Mouse (Mus musculus) embryo, embryonic 11.5 days (tissue): ENCODE measurements around the gene Mucl3.
A peak's percentile ranks its signal among the peaks of the same experiment; 100 is the strongest.

Source experiments
- DNase-seq: peaks from one replicate; pipeline ENCODE4 v3.0.0-alpha.2; 2012; ENCODE audit warnings: low read depth, low spot score

The Mucl3 gene

GRCm38 (mm10) chr17:35635699-35636111 lies 7.8 kb downstream of the Mucl3 start:
- peak; percentile 59 for DNase-seq

- DNase-seq: no peak
Observed at GRCm38 (mm10) chr17:35635202-35635601, 8.3 kb downstream of the Mucl3 start.

GRCm38 (mm10) chr17:35633992-35634391 lies 9.5 kb downstream of the Mucl3 start:
- no peak for DNase-seq

GRCm38 (mm10) chr17:35626537-35626936 lies 17.0 kb downstream of the Mucl3 start, which contains the start of gene Gm9573:
Gene Gm9573 (minus strand): TSS chr17:35626637.
- no peak for DNase-seq

- DNase-seq: no peak
Observed at GRCm38 (mm10) chr17:35617127-35617526, 26.4 kb downstream of the Mucl3 start.

- DNase-seq: no peak
Observed at GRCm38 (mm10) chr17:35601736-35602354, 41.6 kb downstream of the Mucl3 start.

GRCm38 (mm10) chr17:35601249-35601648 lies 42.2 kb downstream of the Mucl3 start, which contains the start of gene Sfta2:
Gene Sfta2 (plus strand): TSS chr17:35601549.
- DNase-seq: no peak

- DNase-seq: no peak
Observed at GRCm38 (mm10) chr17:35597399-35597798, 46.1 kb downstream of the Mucl3 start.

- no peak for DNase-seq
Observed at GRCm38 (mm10) chr17:35594456-35594855, 49.0 kb downstream of the Mucl3 start.

GRCm38 (mm10) chr17:35593786-35594185 lies 49.7 kb downstream of the Mucl3 start:
- no peak for DNase-seq

- no peak for DNase-seq
Observed at GRCm38 (mm10) chr17:35592131-35592530, 51.4 kb downstream of the Mucl3 start.

GRCm38 (mm10) chr17:35591731-35592130 lies 51.8 kb downstream of the Mucl3 start:
- no peak for DNase-seq

GRCm38 (mm10) chr17:35591219-35591578 lies 52.3 kb downstream of the Mucl3 start:
- DNase-seq: no peak

- peak; percentile 72 for DNase-seq
Observed at GRCm38 (mm10) chr17:35590410-35591218, 52.9 kb downstream of the Mucl3 start.

- DNase-seq: no peak
Observed at GRCm38 (mm10) chr17:35588387-35588786, 55.1 kb downstream of the Mucl3 start.

GRCm38 (mm10) chr17:35587291-35587690 lies 56.2 kb downstream of the Mucl3 start:
- DNase-seq: no peak
